Mouse (Mus musculus) heart, embryonic 14.5 days (tissue): ENCODE measurements around the gene Fibin. TPM values are rescaled to one million over a fixed set of nuclear protein-coding genes. Genes with fewer than 3 reads are reported as not detected.

Source experiments
- ATAC-seq: fragments of 200-750 bp; cut with Nextera tagmentation; 2 replicates; pipeline ENCODE4 v1.8.0; 2017; ENCODE audit warnings: low read depth, moderate TSS enrichment; ENCODE audit not compliant: insufficient number of reproducible peaks, insufficient read depth, low FRiP score
- H3K27ac ChIP-seq, 2 experiments: fragments of 200-500 bp in 1 of 2; fragments of 300-500 bp in 1 of 2; sonication (generic) in 1 of 2; replicated peaks in 1 of 2; 2 replicates each; pipeline ENCODE4 v1.5.1; 2012 to 2014; ENCODE audit warnings: low read depth in 2 of 2, low read length in 2 of 2, control low read depth in 1 of 2, mild to moderate bottlenecking in 1 of 2, mixed read lengths in 1 of 2; ENCODE audit not compliant: control insufficient read depth in 1 of 2, insufficient read depth in 1 of 2
- H3K27me3 ChIP-seq: fragments of 300-500 bp; sonication (generic); 2 replicates; pipeline ENCODE4 v1.6.1; 2014; ENCODE audit warnings: mild to moderate bottlenecking, low read length, control low read depth; ENCODE audit not compliant: control insufficient read depth, insufficient read depth
- H3K36me3 ChIP-seq: fragments of 300-500 bp; sonication (generic); 2 replicates; pipeline ENCODE4 v1.6.1; 2014; ENCODE audit warnings: mild to moderate bottlenecking, control low read depth, low read length, mixed read lengths; ENCODE audit not compliant: control insufficient read depth, insufficient read depth
- H3K4me1 ChIP-seq, 2 experiments: fragments of 200-500 bp in 1 of 2; fragments of 300-500 bp in 1 of 2; sonication (generic) in 1 of 2; 2 replicates each; pipeline ENCODE4 v1.6.1; 2012 to 2014; ENCODE audit warnings: low read length in 2 of 2, control low read depth in 1 of 2, mixed read lengths in 1 of 2; ENCODE audit not compliant: control insufficient read depth in 2 of 2, insufficient read depth in 2 of 2
- H3K4me2 ChIP-seq: fragments of 300-500 bp; sonication (generic); 2 replicates; pipeline ENCODE4 v1.6.1; 2014; ENCODE audit warnings: mild to moderate bottlenecking, low read length
- H3K4me3 ChIP-seq, 2 experiments: fragments of 200-500 bp in 1 of 2; fragments of 300-500 bp in 1 of 2; sonication (generic) in 1 of 2; 2 replicates each; pipeline ENCODE4 v1.5.1; 2012 to 2014; ENCODE audit warnings: low read length in 2 of 2, mild to moderate bottlenecking in 2 of 2, control low read depth in 1 of 2, low read depth in 1 of 2, moderate library complexity in 1 of 2; ENCODE audit not compliant: control insufficient read depth in 1 of 2, insufficient read depth in 1 of 2
- H3K9ac ChIP-seq: fragments of 300-500 bp; sonication (generic); 2 replicates; pipeline ENCODE4 v1.6.1; 2014; ENCODE audit warnings: mild to moderate bottlenecking, low read length
- H3K9me3 ChIP-seq: fragments of 300-500 bp; sonication (generic); 2 replicates; pipeline ENCODE4 v1.6.1; 2016; ENCODE audit warnings: low read length, control low read depth; ENCODE audit not compliant: control insufficient read depth
- WGBS: fragments of 180-500 bp; shearing (Covaris S2); extraction: QIAGEN DNeasy Blood & Tissue Kit; methylation state at CpG from one replicate; pipeline ENCODE4 v1.1.7; 2014; 5-methylcytosine and 5-hydroxymethylcytosine counted together
- polyA plus RNA-seq: library from polyadenylated mRNA; unstranded; fragments of >200 nt; fragmentation: Nextera tagmentation; extraction: Ambion mirVana; gene quantifications from 2 replicates; pipeline ENCODE4 v1.2.1, GENCODE M21; 2014

The Fibin gene
- polyA plus RNA-seq, 1 experiment from 2014 or later: 10.6 TPM

DNA sequence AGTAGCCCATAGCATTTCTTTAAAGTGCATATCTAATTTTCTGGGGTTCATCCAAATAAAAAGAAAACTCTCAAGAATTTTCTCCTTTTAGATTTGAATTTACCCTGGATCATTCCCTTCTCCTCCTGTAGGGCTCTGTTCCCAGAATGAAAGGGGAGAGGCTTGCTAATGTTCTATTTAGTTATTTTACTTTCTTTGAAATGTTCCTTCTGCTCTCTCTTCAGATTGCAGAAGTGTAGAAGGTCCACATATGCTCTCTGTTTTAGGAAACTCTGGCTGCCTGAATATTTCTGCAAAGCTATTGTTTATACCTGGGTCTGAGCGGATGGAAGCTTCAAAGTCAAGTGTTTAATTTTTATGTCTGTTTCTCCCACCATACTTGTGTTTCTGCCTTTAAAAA is 12.5 kb upstream of the Fibin start:
- no peak for ATAC-seq
- Histone ChIP-seq H3K9ac (no peak overlapping the region), H3K4me1 (no peaks in the 10 kb centered on the region), H3K36me3 (no peaks in the 10 kb centered on the region), H3K27ac (no peak overlapping the region), H3K4me2 (no peak overlapping the region), H3K9me3 (no peaks in the 10 kb centered on the region), H3K4me3 (no peak overlapping the region), H3K27me3 (no peaks in the 10 kb centered on the region)
- WGBS: 88% methylated on average over 1 of the region's 1 CpGs

- H3K27me3 ChIP-seq: no peaks in the 10 kb centered on the region
- no peaks in the 10 kb centered on the region for H3K9me3 ChIP-seq
- no peak overlapping the region for H3K9ac ChIP-seq
- no peak overlapping the region for H3K4me2 ChIP-seq
- H3K27ac ChIP-seq: no peak overlapping the region
- no peak for ATAC-seq
- no peaks in the 10 kb centered on the region for H3K4me1 ChIP-seq
- H3K4me3 ChIP-seq: no peak overlapping the region
- 51% methylated on average over 2 of the region's 2 CpGs for WGBS
- H3K36me3 ChIP-seq: no peaks in the 10 kb centered on the region
Measured at GRCm38 (mm10) chr2:110373186-110373585, 10.2 kb upstream of the Fibin start.

- Histone ChIP-seq H3K4me2 (no peak overlapping the region), H3K27ac (no peak overlapping the region), H3K36me3 (no peaks in the 10 kb centered on the region), H3K9ac (no peak overlapping the region), H3K9me3 (no peaks in the 10 kb centered on the region), H3K4me3 (no peak overlapping the region), H3K4me1 (no peaks in the 10 kb centered on the region; a peak in 1 of 4 replicates), H3K27me3 (no peaks in the 10 kb centered on the region)
- 53% methylated on average over 1 of the region's 1 CpGs for WGBS
- ATAC-seq: no peak
Measured at GRCm38 (mm10) chr2:110367382-110367887, 4.5 kb upstream of the Fibin start.

GRCm38 (mm10) chr2:110365401-110365800 is 2.4 kb upstream of the Fibin start:
- no peaks in the 10 kb centered on the region for H3K36me3 ChIP-seq
- H3K4me1 ChIP-seq: no peaks in the 10 kb centered on the region; a peak in 2 of 4 replicates
- no peaks in the 10 kb centered on the region for H3K9me3 ChIP-seq
- no peak overlapping the region for H3K4me3 ChIP-seq
- ATAC-seq: no peak
- H3K27ac ChIP-seq: no peak overlapping the region
- H3K27me3 ChIP-seq: no peaks in the 10 kb centered on the region
- no peak overlapping the region for H3K9ac ChIP-seq
- H3K4me2 ChIP-seq: no peak overlapping the region

- Histone ChIP-seq H3K27me3 (no peaks in the 10 kb centered on the region), H3K27ac (no peak overlapping the region), H3K4me2 (no peak overlapping the region), H3K9me3 (no peaks in the 10 kb centered on the region), H3K9ac (no peak overlapping the region), H3K36me3 (no peaks in the 10 kb centered on the region), H3K4me1 (no peaks in the 10 kb centered on the region; a peak in 2 of 4 replicates), H3K4me3 (no peak overlapping the region)
- WGBS: 75% methylated on average over 3 of the region's 3 CpGs
- no peak for ATAC-seq
Measured at GRCm38 (mm10) chr2:110363855-110364254, 872 bp upstream of the Fibin start.

DNA sequence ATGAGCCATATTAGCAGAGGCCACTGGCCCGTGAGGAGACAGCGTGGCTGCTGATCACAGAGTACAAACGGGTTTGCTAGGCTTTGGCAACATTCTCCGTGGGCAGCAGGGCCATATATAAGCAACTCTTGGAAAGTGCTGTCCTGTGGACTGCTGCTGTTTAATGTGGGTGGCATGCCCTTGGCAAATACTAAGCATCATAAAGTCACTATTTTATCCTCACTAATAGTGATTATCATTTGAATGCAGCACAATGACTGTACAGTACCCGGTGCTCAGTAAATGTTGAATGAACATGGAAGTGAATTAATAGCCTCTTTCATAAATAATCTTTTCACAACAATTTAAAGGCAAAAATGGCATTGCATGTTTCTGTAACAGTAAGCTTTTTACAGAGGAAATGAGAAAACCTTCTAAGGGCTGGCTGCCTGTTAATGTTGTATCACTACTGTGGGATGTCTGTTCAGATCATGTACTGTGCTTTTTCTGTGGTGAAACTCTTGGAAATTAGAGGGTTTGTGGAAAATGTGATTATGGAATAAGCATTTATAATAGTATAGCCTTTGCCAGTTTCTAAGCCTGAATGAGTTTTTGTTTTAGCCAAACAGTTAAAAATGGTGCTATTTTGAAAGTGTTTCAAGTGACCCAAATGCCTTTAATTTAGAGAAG is 9.5 kb downstream of the Fibin start:
- Histone ChIP-seq H3K9ac (no peak overlapping the region), H3K27ac (no peak overlapping the region), H3K36me3 (no peaks in the 10 kb centered on the region), H3K4me3 (no peak overlapping the region), H3K4me1 (0 out of 4 replicates have a peak, but pooled peaks cover 0 to 3% of the 10 kb centered on the region in 2 experiments), H3K27me3 (no peaks in the 10 kb centered on the region), H3K4me2 (no peak overlapping the region), H3K9me3 (no peaks in the 10 kb centered on the region)
- WGBS: 83% methylated on average over 5 of the region's 5 CpGs
- no peak for ATAC-seq

- Histone ChIP-seq H3K4me3 (no peak overlapping the region), H3K36me3 (no peaks in the 10 kb centered on the region), H3K4me1 (0 out of 4 replicates have a peak, but pooled peaks cover 0 to 3% of the 10 kb centered on the region in 2 experiments), H3K9ac (no peak overlapping the region), H3K27ac (no peak overlapping the region), H3K9me3 (no peaks in the 10 kb centered on the region), H3K27me3 (no peaks in the 10 kb centered on the region), H3K4me2 (no peak overlapping the region)
- no peak for ATAC-seq
- 58% methylated on average over 5 of the region's 5 CpGs for WGBS
Measured at GRCm38 (mm10) chr2:110351843-110352251, 11.1 kb downstream of the Fibin start.

GRCm38 (mm10) chr2:110351406-110351805 is 11.6 kb downstream of the Fibin start:
- H3K36me3 ChIP-seq: no peaks in the 10 kb centered on the region
- H3K27me3 ChIP-seq: no peaks in the 10 kb centered on the region
- no peaks in the 10 kb centered on the region for H3K9me3 ChIP-seq
- no peak overlapping the region for H3K4me3 ChIP-seq
- no peak for ATAC-seq
- 0 out of 4 replicates have a peak, but pooled peaks cover 0 to 3% of the 10 kb centered on the region in 2 experiments for H3K4me1 ChIP-seq
- WGBS: 71% methylated on average over 1 of the region's 1 CpGs
- H3K27ac ChIP-seq: no peak overlapping the region
- no peak overlapping the region for H3K4me2 ChIP-seq
- no peak overlapping the region for H3K9ac ChIP-seq
